Mouse (Mus musculus): Measurements from ENCODE around the gene Obscn. TPM values are rescaled to one million over a fixed set of nuclear protein-coding genes. Genes with fewer than 3 reads are reported as not detected.

Gene Obscn
- polyA plus RNA-seq, 1 experiment = 1.6 TPM

DNA sequence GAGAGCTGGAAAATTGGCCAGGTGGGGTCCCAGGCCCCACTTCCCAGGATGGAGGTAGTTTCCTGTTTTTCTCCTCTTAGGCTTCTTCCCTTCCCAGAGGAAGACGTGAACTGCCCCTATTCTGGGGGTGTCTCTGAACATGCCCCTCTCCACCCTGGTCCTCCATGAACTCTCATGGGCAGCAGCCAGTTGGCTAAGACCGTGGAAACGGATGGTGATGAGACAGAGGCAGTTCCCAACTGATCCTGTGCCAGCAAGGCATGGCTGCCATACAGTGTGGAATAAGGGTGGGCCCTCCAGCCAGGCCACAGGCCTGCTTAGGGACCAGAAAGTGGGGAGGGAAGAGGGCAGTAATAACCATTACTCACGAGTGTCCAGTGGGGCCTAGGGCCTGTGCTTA, 34.3 kb upstream of the Obscn start:
- H3K4me1 ChIP-seq (ENCODE audit: control insufficient read depth, insufficient read depth, insufficient read length) = no peaks in the 10 kb centered on the region
- H3K27me3 ChIP-seq (ENCODE audit: control insufficient read depth, insufficient read depth, low read length) = no peaks in the 10 kb centered on the region
- H3K4me3 ChIP-seq (ENCODE audit: extremely low read depth, insufficient read depth, insufficient read length) = no peak overlapping the region
- no peak overlapping the region for H3K27ac ChIP-seq (ENCODE audit: insufficient read depth, low read length)
- no peaks in the 10 kb centered on the region for H3K36me3 ChIP-seq (ENCODE audit: control insufficient read depth, insufficient read depth, low read length)
- TF ChIP-seq CTCF (IDR thresholded peaks at IDR 0.05; ENCODE audit: extremely low read depth, insufficient read depth, insufficient read length, insufficient replicate concordance) (no peak), POLR2A (IDR thresholded peaks at IDR 0.05; ENCODE audit: low read depth, low read length) (no peak)
- WGBS = 81% methylated on average over 4 of the region's 4 CpGs
- DNase-seq (ENCODE audit: low read depth in 1 of 2, low spot score in 2 of 2) = no peak

GRCm38 (mm10) chr11:59169807-59170206, 33.6 kb upstream of the Obscn start:
- Histone ChIP-seq H3K27me3 (ENCODE audit: control insufficient read depth, insufficient read depth, low read length) (no peaks in the 10 kb centered on the region), H3K36me3 (ENCODE audit: control insufficient read depth, insufficient read depth, low read length) (no peaks in the 10 kb centered on the region)

DNA sequence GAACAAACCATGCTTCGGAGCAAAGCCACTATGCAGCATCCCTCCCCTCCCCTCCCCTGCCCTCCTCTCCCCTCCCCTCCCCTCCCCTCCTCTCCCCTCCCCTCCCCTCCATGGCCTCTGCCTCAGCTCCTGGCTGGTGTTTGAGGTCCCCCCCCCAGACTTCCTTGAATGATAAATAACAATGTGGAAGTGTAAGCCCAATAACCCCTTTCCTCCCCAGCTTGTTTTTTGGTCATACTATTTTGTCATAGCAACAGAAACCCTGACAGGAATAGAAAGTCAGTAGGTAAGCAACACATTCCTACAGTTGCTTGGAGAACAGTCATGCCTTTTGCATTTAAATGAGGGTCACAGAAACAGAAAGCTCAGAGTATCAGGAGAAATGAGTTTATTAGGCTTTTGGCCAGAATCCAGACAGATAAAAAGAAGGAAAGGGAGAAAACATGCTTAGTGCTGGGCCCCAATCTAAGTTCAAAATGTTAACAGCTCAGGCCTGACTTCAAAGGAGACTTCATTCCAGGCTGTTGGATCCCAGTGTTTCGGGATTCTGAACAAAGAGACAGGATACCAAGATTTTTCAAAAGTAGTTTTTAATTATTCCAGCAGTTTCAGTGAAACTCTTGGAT, 29.5 kb upstream of the Obscn start:
- DNase-seq (ENCODE audit: low read depth in 1 of 2, low spot score in 2 of 2) = no peak
- H3K4me1 ChIP-seq (ENCODE audit: control insufficient read depth, insufficient read depth, insufficient read length) = no peaks in the 10 kb centered on the region
- no peaks in the 10 kb centered on the region for H3K36me3 ChIP-seq (ENCODE audit: control insufficient read depth, insufficient read depth, low read length)
- no peak overlapping the region for H3K27ac ChIP-seq (ENCODE audit: insufficient read depth, low read length)
- H3K27me3 ChIP-seq (ENCODE audit: control insufficient read depth, insufficient read depth, low read length) = no peaks in the 10 kb centered on the region
- 69% methylated on average over 2 of the region's 2 CpGs for WGBS
- H3K4me3 ChIP-seq (ENCODE audit: extremely low read depth, insufficient read depth, insufficient read length) = no peak overlapping the region
- no peak for TF ChIP-seq CTCF (IDR thresholded peaks at IDR 0.05; ENCODE audit: extremely low read depth, insufficient read depth, insufficient read length, insufficient replicate concordance)
- TF ChIP-seq POLR2A (IDR thresholded peaks at IDR 0.05; ENCODE audit: low read depth, low read length) = no peak

More at GRCm38 (mm10) chr11:59169807-59170206, 33.6 kb upstream of the Obscn start:
- DNase-seq (ENCODE audit: low read depth in 1 of 2, low spot score in 2 of 2) = no peak
- H3K4me1 ChIP-seq (ENCODE audit: control insufficient read depth, insufficient read depth, insufficient read length) = no peaks in the 10 kb centered on the region
- WGBS = 87% methylated on average over 3 of the region's 3 CpGs
- H3K27ac ChIP-seq (ENCODE audit: insufficient read depth, low read length) = no peak overlapping the region
- no peak overlapping the region for H3K4me3 ChIP-seq (ENCODE audit: extremely low read depth, insufficient read depth, insufficient read length)
- no peak for TF ChIP-seq CTCF (IDR thresholded peaks at IDR 0.05; ENCODE audit: extremely low read depth, insufficient read depth, insufficient read length, insufficient replicate concordance)
- no peak for TF ChIP-seq POLR2A (IDR thresholded peaks at IDR 0.05; ENCODE audit: low read depth, low read length)

DNA sequence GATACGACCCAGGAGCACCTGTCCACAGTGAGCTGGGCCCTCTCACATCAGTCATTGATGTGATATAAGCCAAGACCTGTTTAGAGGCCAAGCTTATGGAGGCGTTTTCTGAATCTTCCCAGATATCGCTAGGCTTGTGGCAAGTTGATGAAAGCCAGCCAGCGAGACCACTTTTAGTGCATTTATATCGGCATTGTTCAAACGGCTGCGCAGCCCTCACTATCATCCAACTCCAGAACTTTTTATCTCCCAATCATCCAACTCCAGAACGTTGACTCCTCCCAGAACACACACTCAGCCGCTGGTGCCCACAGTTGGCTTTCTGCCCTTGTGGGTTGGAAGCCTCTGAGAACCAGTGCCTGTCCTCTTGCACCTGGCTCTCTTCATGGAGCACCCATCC, 28.2 kb upstream of the Obscn start:
- Histone ChIP-seq H3K36me3 (ENCODE audit: control insufficient read depth, insufficient read depth, low read length) (no peaks in the 10 kb centered on the region), H3K27me3 (ENCODE audit: control insufficient read depth, insufficient read depth, low read length) (no peaks in the 10 kb centered on the region), H3K27ac (ENCODE audit: insufficient read depth, low read length) (peak overlapping the region; percentile 66; the same call in 1 of the 2 replicates), H3K4me1 (ENCODE audit: control insufficient read depth, insufficient read depth, insufficient read length) (no peaks in the 10 kb centered on the region), H3K4me3 (ENCODE audit: extremely low read depth, insufficient read depth, insufficient read length) (no peak overlapping the region)
- no peak for DNase-seq (ENCODE audit: low read depth in 1 of 2, low spot score in 2 of 2)
- WGBS = 72% methylated on average over 9 of the region's 9 CpGs
- TF ChIP-seq CTCF (IDR thresholded peaks at IDR 0.05; ENCODE audit: extremely low read depth, insufficient read depth, insufficient read length, insufficient replicate concordance) = no peak

GRCm38 (mm10) chr11:59163255-59164236, 27.3 kb upstream of the Obscn start, which contains the start of gene Iba57:
Iba57 (minus strand) TSS chr11:59163739.
- 2% methylated on average over 68 of the region's 68 CpGs for WGBS
- H3K4me1 ChIP-seq (ENCODE audit: control insufficient read depth, insufficient read depth, insufficient read length) = no peaks in the 10 kb centered on the region
- H3K27ac ChIP-seq (ENCODE audit: insufficient read depth, low read length) = peak within 1 kb of the TSS; percentile 99
- H3K4me3 ChIP-seq (ENCODE audit: extremely low read depth, insufficient read depth, insufficient read length) = peak within 1 kb of the TSS; percentile 95
- DNase-seq (ENCODE audit: low read depth in 1 of 2, low spot score in 2 of 2) = peak; percentile 95 to 97
- TF ChIP-seq POLR2A (IDR thresholded peaks at IDR 0.05; ENCODE audit: low read depth, low read length) = peak; percentile 86
- TF ChIP-seq CTCF (IDR thresholded peaks at IDR 0.05; ENCODE audit: extremely low read depth, insufficient read depth, insufficient read length, insufficient replicate concordance) = no peak
- H3K27me3 ChIP-seq (ENCODE audit: control insufficient read depth, insufficient read depth, low read length) = no peaks in the 10 kb centered on the region
- H3K36me3 ChIP-seq (ENCODE audit: control insufficient read depth, insufficient read depth, low read length) = peaks cover 3% of the 10 kb centered on the region; the same call in 1 of the 2 replicates

DNA sequence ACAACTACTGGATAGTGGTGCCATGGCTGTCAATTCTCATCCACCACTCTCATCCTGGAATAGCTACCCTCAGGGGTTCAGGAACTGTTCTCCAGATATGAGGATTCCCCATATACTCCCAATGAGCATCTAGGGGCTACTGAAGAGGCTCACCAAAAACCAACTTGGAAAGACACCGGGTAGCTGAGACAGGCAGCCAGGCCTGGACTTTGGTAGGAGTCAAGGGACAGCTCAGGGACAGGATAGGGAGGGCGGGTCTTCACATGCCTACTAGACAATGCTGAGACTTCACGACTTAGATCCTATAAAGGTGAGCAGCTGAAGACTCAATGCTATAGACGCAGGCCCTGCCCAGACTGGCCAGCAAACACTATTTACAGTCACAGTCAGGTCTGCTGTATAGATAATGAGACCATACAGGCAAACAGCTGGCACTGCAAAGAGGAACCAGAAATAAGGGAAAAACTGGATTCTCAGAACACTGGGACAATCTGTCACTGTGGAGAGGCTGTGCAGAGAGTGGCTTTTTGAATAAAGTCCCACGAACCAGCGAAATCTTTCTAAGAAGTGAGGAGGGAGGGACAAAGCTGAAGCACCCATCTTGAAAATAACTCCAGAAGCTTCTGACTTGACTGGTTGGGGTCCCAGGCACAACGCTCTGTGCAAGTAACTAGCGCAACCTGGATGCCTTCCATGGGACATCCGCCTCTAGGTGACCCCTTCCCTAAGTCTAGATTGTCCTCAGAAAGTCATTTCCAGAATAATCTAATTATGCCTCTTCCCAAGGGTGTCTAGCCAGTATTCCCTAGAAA, 26.4 kb upstream of the Obscn start:
- H3K27ac ChIP-seq (ENCODE audit: insufficient read depth, low read length) = peak overlapping the region; percentile 56
- no peaks in the 10 kb centered on the region for H3K4me1 ChIP-seq (ENCODE audit: control insufficient read depth, insufficient read depth, insufficient read length)
- DNase-seq (ENCODE audit: low read depth in 1 of 2, low spot score in 2 of 2) = no peak
- no peaks in the 10 kb centered on the region for H3K27me3 ChIP-seq (ENCODE audit: control insufficient read depth, insufficient read depth, low read length)
- H3K4me3 ChIP-seq (ENCODE audit: extremely low read depth, insufficient read depth, insufficient read length) = peak overlapping the region; percentile 53
- 49% methylated on average over 9 of the region's 9 CpGs for WGBS
- H3K36me3 ChIP-seq (ENCODE audit: control insufficient read depth, insufficient read depth, low read length) = peaks cover 11% of the 10 kb centered on the region
- TF ChIP-seq POLR2A (IDR thresholded peaks at IDR 0.05; ENCODE audit: low read depth, low read length) (no peak), CTCF (IDR thresholded peaks at IDR 0.05; ENCODE audit: extremely low read depth, insufficient read depth, insufficient read length, insufficient replicate concordance) (no peak)

Data from spleen, adult 2 months (tissue).